Mouse (Mus musculus): Measurements from ENCODE around the gene Olfr1457.

DNA sequence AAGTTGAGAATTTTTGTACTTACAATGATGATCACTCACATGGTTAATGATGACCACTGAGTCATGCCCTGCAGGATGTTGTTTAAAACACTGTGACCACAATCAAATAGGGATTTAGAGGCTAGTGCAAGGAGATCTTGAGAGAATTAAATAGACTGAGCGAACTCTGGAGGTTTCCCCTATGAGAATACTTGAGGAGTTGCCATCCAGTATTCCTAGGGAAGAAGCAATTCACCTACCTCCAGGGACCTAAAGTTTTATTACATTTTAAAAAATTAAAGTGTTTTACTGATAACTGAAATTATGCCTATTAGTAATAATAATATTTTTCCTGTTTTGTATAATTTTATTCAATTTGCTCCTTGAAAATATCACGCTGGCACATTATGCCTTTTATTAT is at the start of gene Olfr1457:
- TF ChIP-seq GATA1 (IDR thresholded peaks at IDR 0.05; ENCODE audit: low read length), result no peak
- TF ChIP-seq TAL1 (IDR thresholded peaks at IDR 0.05; ENCODE audit: low read length), result no peak
